Mouse (Mus musculus) small intestine, adult 2 months (tissue): ENCODE data around the gene Ppp1r1c.

ENCODE experiments used
- CTCF ChIP-seq: fragments of 200-500 bp; IDR thresholded peaks from 2 replicates; pipeline ENCODE4 v1.5.1; 2012; ENCODE audit warnings: low read depth, mild to moderate bottlenecking, control low read depth, inconsistent platforms, low read length, moderate library complexity, mixed read lengths; ENCODE audit not compliant: insufficient replicate concordance, insufficient read length; ENCODE audit errors: extremely low read depth
- POLR2A ChIP-seq: fragments of 200-500 bp; IDR thresholded peaks from 2 replicates; pipeline ENCODE4 v1.6.1; 2012; ENCODE audit warnings: low read depth, mild to moderate bottlenecking, control low read depth, inconsistent platforms, low read length, moderate library complexity

DNA sequence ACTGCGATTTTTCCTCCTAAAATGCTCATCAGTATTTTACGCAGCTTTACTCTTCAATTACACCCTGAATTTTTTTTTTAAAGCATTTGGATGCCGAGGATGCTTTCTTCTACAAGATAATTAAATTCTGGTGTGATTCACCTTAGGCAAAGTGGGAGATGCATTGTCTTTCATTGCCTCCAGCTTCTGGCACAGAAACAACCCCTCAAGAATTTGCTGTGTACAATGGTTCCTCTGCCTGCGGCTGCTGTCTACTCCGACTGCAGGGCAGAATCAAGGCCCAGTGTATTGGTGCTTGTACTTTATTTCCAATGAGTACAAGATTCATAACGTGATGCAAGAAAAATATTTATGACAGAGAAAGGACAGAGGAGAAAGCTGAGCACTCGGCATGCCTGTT is 73.2 kb downstream of the Ppp1r1c start:
- no peak for TF ChIP-seq CTCF
- TF ChIP-seq POLR2A, result no peak
